ENCODE assay signal across 11 mouse cellular contexts in genomic region chr19:5455037-5455436, GRCm38 (mm10). TPM values are rescaled to one million over a fixed set of nuclear protein-coding genes. Genes with fewer than 3 reads are reported as not detected.
DNase-seq lines count a peak whose midpoint lies in the region; ATAC-seq and TF ChIP-seq lines count a peak whose summit lies in the region.
"Had no signal": no experiment of that assay in that cellular context is flagged by ENCODE, and none has a peak within 500 bp of the region (broad histone marks: within the 10 kb centered on the region; RNA-seq: fewer than 3 reads in every experiment).

No protein-coding gene starts in this region.

- TF ChIP-seq POLR2A in cerebellum, adult 2 months (IDR thresholded peaks at IDR 0.05; ENCODE audit: borderline replicate concordance, insufficient read depth, low read length), result no peak

- H3K36me3 ChIP-seq in liver, embryonic 13.5 days, result 0 out of 2 replicates have a peak, but pooled peaks cover 2% of the 10 kb centered on the region

- no peak overlapping the region for H3K9ac ChIP-seq in liver, embryonic 13.5 days

- no peaks in the 10 kb centered on the region for H3K9me3 ChIP-seq in liver, embryonic 13.5 days (replicated peaks)

- peak overlapping the region; percentile 77 for H3K4me3 ChIP-seq in cerebellum, adult 2 months (replicated peaks; ENCODE audit: insufficient read depth, low read depth, low read length)
- no peak overlapping the region for H3K4me3 ChIP-seq in liver, embryonic 13.5 days (replicated peaks)

- H3K27ac ChIP-seq in cerebellum, adult 2 months (ENCODE audit: insufficient read depth, low read length), result no peak overlapping the region
- no peak overlapping the region for H3K27ac ChIP-seq in liver, embryonic 13.5 days

- H3K4me2 ChIP-seq in liver, embryonic 13.5 days, result peak overlapping the region; percentile 99

- ATAC-seq in cerebellum, adult (ENCODE audit: insufficient number of reproducible peaks, low FRiP score, low TSS enrichment), result no peak
- ATAC-seq in liver, embryonic 13.5 days (ENCODE audit: low read depth), result no peak

- peaks cover 10% of the 10 kb centered on the region for H3K4me1 ChIP-seq in cerebellum, adult 2 months (ENCODE audit: control insufficient read depth, insufficient read depth, low read length)
- peaks cover 49% of the 10 kb centered on the region for H3K4me1 ChIP-seq in liver, embryonic 13.5 days (replicated peaks)

- 47% methylated on average over 12 of the region's 12 CpGs for WGBS in cerebellum, adult 2 months
- 69% methylated on average over 12 of the region's 12 CpGs for WGBS in liver, embryonic 13.5 days (ENCODE audit: insufficient replicate concordance)

- intact Hi-C loops in left cerebral cortex, postnatal 4 days (cut with DNase I), result no loop called here

- no peaks in the 10 kb centered on the region for H3K27me3 ChIP-seq in cerebellum, adult 2 months (ENCODE audit: control insufficient read depth, insufficient read depth, low read length)
- H3K27me3 ChIP-seq in liver, embryonic 13.5 days, result peaks cover 13% of the 10 kb centered on the region

- peak in 1 of 2 experiments; percentile 20 for DNase-seq in cerebellum, adult 2 months
- DNase-seq in thymus, postnatal 4 days, result peak; percentile 14
- no peak for DNase-seq in thymus, postnatal 10 days (ENCODE audit: low spot score in 2 of 2)
- no peak for DNase-seq in liver, embryonic 13.5 days
- no peak for DNase-seq in adrenal gland, postnatal 10 days
- DNase-seq in cerebellum, postnatal 10 days, result no peak
- no peak for DNase-seq in left cerebral cortex, postnatal 4 days
- DNase-seq: adrenal gland, postnatal 25 days; right cerebral cortex, postnatal 4 days had no signal

- no peak for TF ChIP-seq CTCF in cerebellum, adult 2 months (IDR thresholded peaks at IDR 0.05; ENCODE audit: borderline replicate concordance, insufficient read depth, low read depth, low read length)

RNA-seq across cellular contexts. Expression of gene Ccdc85b, which starts 2.7 kb away (rescaled TPM):
- polyA plus RNA-seq in cerebellum, adult 2 months (2012; rRNA removed), result 31.0 and 32.5 TPM in 2 replicates
- polyA plus RNA-seq in liver, embryonic 13.5 days (2015; fragmentation: Nextera tagmentation; extraction: Ambion mirVana), result 2.0 and 2.1 TPM in 2 replicates
- total RNA-seq in adrenal gland, postnatal 10 days (2021), result 10 to 100 TPM in 1 of 2 experiments, 1 to 10 TPM in 1; 9.4 to 11.5 TPM
- 10 to 100 TPM; 20.8 to 21.6 TPM for total RNA-seq in left cerebral cortex, postnatal 4 days (2021)

RNA-seq across cellular contexts. Expression of gene Fibp, which starts 5.4 kb away (rescaled TPM):
- polyA plus RNA-seq in cerebellum, adult 2 months (2012; rRNA removed), result 140 and 146 TPM in 2 replicates
- polyA plus RNA-seq in liver, embryonic 13.5 days (2015; fragmentation: Nextera tagmentation; extraction: Ambion mirVana), result 34.0 and 34.7 TPM in 2 replicates
- 10 to 100 TPM; 74.9 to 99.3 TPM for total RNA-seq in adrenal gland, postnatal 10 days (2021)
- total RNA-seq in left cerebral cortex, postnatal 4 days (2021), result 100 to 1,000 TPM; 124 to 139 TPM

RNA-seq across cellular contexts. Expression of gene Fosl1, which starts 7.7 kb away (rescaled TPM):
- not detected in 2 replicates for polyA plus RNA-seq in cerebellum, adult 2 months (2012; rRNA removed)
- polyA plus RNA-seq in liver, embryonic 13.5 days (2015; fragmentation: Nextera tagmentation; extraction: Ambion mirVana), result not detected in 2 replicates
- total RNA-seq in adrenal gland, postnatal 10 days (2021), result under 1 TPM in 1 of 2 experiments, not detected in 1; 0.18 TPM
- total RNA-seq in left cerebral cortex, postnatal 4 days (2021), result not detected
- total RNA-seq: adrenal gland, postnatal 25 days; left cerebral cortex, postnatal 25 days had no signal

RNA-seq across cellular contexts. Expression of gene Ctsw, which starts 13.3 kb away (rescaled TPM):
- 1.2 and 1.5 TPM in 2 replicates for polyA plus RNA-seq in cerebellum, adult 2 months (2012; rRNA removed)
- polyA plus RNA-seq in liver, embryonic 13.5 days (2015; fragmentation: Nextera tagmentation; extraction: Ambion mirVana), result 0.35 and 0.53 TPM in 2 replicates
- total RNA-seq in adrenal gland, postnatal 10 days (2021), result 1 to 10 TPM; 1.4 to 1.8 TPM
- total RNA-seq in left cerebral cortex, postnatal 4 days (2021), result 1 to 10 TPM; 1.3 to 2.1 TPM
- total RNA-seq: adrenal gland, postnatal 25 days had no signal

RNA-seq across cellular contexts. Expression of gene Efemp2, which starts 18.7 kb away (rescaled TPM):
- 43.3 and 43.4 TPM in 2 replicates for polyA plus RNA-seq in cerebellum, adult 2 months (2012; rRNA removed)
- 20.4 and 21.4 TPM in 2 replicates for polyA plus RNA-seq in liver, embryonic 13.5 days (2015; fragmentation: Nextera tagmentation; extraction: Ambion mirVana)
- total RNA-seq in adrenal gland, postnatal 10 days (2021), result 10 to 100 TPM; 48.8 to 50.9 TPM
- total RNA-seq in left cerebral cortex, postnatal 4 days (2021), result 10 to 100 TPM; 23.7 to 25.4 TPM
